ENCODE assay signal across 22 mouse cellular contexts in the genomic region with DNA sequence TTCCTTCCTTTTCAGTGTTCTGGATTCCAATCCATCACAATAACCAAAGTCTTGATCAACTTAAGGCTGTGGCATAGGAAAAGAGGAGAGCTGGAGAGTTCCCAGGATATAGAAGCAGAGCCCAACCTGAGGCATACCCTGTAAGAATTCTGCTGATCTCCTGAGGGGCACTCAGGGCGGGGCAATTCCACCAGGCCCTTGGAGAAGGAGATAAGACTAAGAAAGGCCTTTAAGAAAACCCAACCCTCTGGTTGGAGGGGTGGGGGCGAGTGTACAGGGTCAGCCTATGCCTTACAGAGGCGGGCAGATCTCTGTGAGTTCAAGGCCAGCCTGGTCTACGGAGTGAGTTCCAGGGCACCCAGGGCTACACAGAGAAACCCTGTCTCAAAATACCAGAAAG. TPM values are rescaled to one million over a fixed set of nuclear protein-coding genes. Genes with fewer than 3 reads are reported as not detected.
DNase-seq lines count a peak whose midpoint lies in the region; ATAC-seq and TF ChIP-seq lines count a peak whose summit lies in the region.
"Had no signal": no experiment of that assay in that cellular context is flagged by ENCODE, and none has a peak within 500 bp of the region (broad histone marks: within the 10 kb centered on the region; RNA-seq: fewer than 3 reads in every experiment).

No protein-coding gene starts in this region.

- no peak for TF ChIP-seq POLR2A in MEL (IDR thresholded peaks at IDR 0.05; ENCODE audit: control insufficient read depth in 1 of 2, insufficient read depth in 1 of 2, low read depth in 1 of 2, low read length in 2 of 2, poor library complexity in 1 of 2)

- peak overlapping the region; percentile 54 for H3K27ac ChIP-seq in heart, embryonic 16.5 days (ENCODE audit: low read length)
- no peak overlapping the region for H3K27ac ChIP-seq in MEL (ENCODE audit: control insufficient read depth, low read depth, low read length)
- H3K27ac ChIP-seq in liver, embryonic 14.5 days, result no peak overlapping the region
- H3K27ac ChIP-seq: embryonic facial prominence, embryonic 13.5 days; forebrain, embryonic 12.5 days; hindbrain, embryonic 12.5 days; layer of hippocampus, adult 2 months; limb, embryonic 13.5 days; midbrain, embryonic 13.5 days had no signal

- WGBS in heart, embryonic 16.5 days, result 82% methylated on average over 4 of the region's 4 CpGs
- WGBS in liver, embryonic 14.5 days (ENCODE audit: insufficient replicate concordance), result 29% methylated on average over 4 of the region's 4 CpGs

- no peaks in the 10 kb centered on the region for H3K27me3 ChIP-seq in heart, embryonic 16.5 days (ENCODE audit: control insufficient read depth, insufficient read depth, low read length)
- H3K27me3 ChIP-seq in G1E (ENCODE audit: insufficient read depth, low read length) (peaks cover 7% of the 10 kb centered on the region; the same call in 1 of the 2 replicates), MEL (ENCODE audit: control insufficient read depth in 1 of 2, insufficient read depth in 2 of 2, low read length in 2 of 2) (no peaks in the 10 kb centered on the region)
- H3K27me3 ChIP-seq in liver, embryonic 14.5 days (ENCODE audit: control insufficient read depth, insufficient read depth, low read length), result no peaks in the 10 kb centered on the region; the same call in 1 of the 2 replicates
- H3K27me3 ChIP-seq: embryonic facial prominence, embryonic 13.5 days; forebrain, embryonic 12.5 days; hindbrain, embryonic 12.5 days had no signal

- no peak overlapping the region for H3K4me3 ChIP-seq in heart, embryonic 16.5 days (ENCODE audit: low read length)
- no peak overlapping the region; the same call in 1 of the 2 replicates for H3K4me3 ChIP-seq in G1E (ENCODE audit: low read depth, low read length)
- no peak overlapping the region for H3K4me3 ChIP-seq in MEL (ENCODE audit: control insufficient read depth in 1 of 2, insufficient read depth in 1 of 2, low read depth in 2 of 2, low read length in 2 of 2)
- no peak overlapping the region for H3K4me3 ChIP-seq in liver, embryonic 14.5 days (ENCODE audit: insufficient read depth in 1 of 2, low read depth in 2 of 2, low read length in 2 of 2)
- H3K4me3 ChIP-seq: embryonic facial prominence, embryonic 13.5 days; erythroblast, embryonic 14.5 days; forebrain, embryonic 12.5 days; hindbrain, embryonic 12.5 days; layer of hippocampus, adult 2 months; limb, embryonic 13.5 days; midbrain, embryonic 13.5 days had no signal

- peaks cover 39% of the 10 kb centered on the region for H3K4me1 ChIP-seq in heart, embryonic 16.5 days (ENCODE audit: control insufficient read depth, insufficient read depth, low read length)
- H3K4me1 ChIP-seq in G1E (ENCODE audit: insufficient read depth, low read depth, low read length), result peaks cover 47% of the 10 kb centered on the region
- peaks cover 13 to 31% of the 10 kb centered on the region in 2 experiments for H3K4me1 ChIP-seq in MEL (ENCODE audit: control insufficient read depth in 1 of 2, insufficient read depth in 2 of 2, low read length in 2 of 2)
- peaks cover 30 to 45% of the 10 kb centered on the region in 2 experiments for H3K4me1 ChIP-seq in liver, embryonic 14.5 days (replicated peaks; ENCODE audit: control insufficient read depth in 2 of 2, insufficient read depth in 2 of 2, low read length in 1 of 2)
- H3K4me1 ChIP-seq: forebrain, embryonic 12.5 days; hindbrain, embryonic 12.5 days; midbrain, embryonic 13.5 days had no signal

- TF ChIP-seq RAD21 in MEL (IDR thresholded peaks at IDR 0.05; ENCODE audit: low read depth, low read length), result no peak

- no peak overlapping the region for H3K9ac ChIP-seq in heart, embryonic 16.5 days (ENCODE audit: low read length)
- no peak overlapping the region for H3K9ac ChIP-seq in MEL (ENCODE audit: control insufficient read depth, low read depth, low read length, poor library complexity, severe bottlenecking)
- peak overlapping the region; percentile 25; the same call in 1 of the 2 replicates for H3K9ac ChIP-seq in liver, embryonic 14.5 days (replicated peaks)
- H3K9ac ChIP-seq: embryonic facial prominence, embryonic 13.5 days; forebrain, embryonic 12.5 days; hindbrain, embryonic 12.5 days; limb, embryonic 13.5 days; lung, embryonic 14.5 days; midbrain, embryonic 13.5 days had no signal

- TF ChIP-seq CTCF in G1E (IDR thresholded peaks at IDR 0.05; ENCODE audit: low read depth, low read length) (no peak), MEL (IDR thresholded peaks at IDR 0.05 in 2 of 3, conservative IDR thresholded peaks at IDR 0.05 in 1 of 3; ENCODE audit: control insufficient read depth in 1 of 3, insufficient read depth in 1 of 3, low read depth in 2 of 3, low read length in 3 of 3, poor library complexity in 1 of 3, severe bottlenecking in 1 of 3) (no peak)
- TF ChIP-seq CTCF in liver, embryonic 14.5 days (IDR thresholded peaks at IDR 0.05; ENCODE audit: low read depth), result no peak

- peak; percentile 20 to 25; a peak in 1 of 4 replicates for TF ChIP-seq EP300 in MEL (IDR thresholded peaks at IDR 0.05; ENCODE audit: low read depth in 1 of 2, low read length in 2 of 2)
- TF ChIP-seq EP300 in liver, embryonic 14.5 days (IDR thresholded peaks at IDR 0.05; ENCODE audit: low read depth), result no peak

- H3K4me2 ChIP-seq in heart, embryonic 16.5 days (ENCODE audit: low read depth, low read length), result no peak overlapping the region
- H3K4me2 ChIP-seq in liver, embryonic 14.5 days (ENCODE audit: low read depth), result peak overlapping the region; percentile 23
- H3K4me2 ChIP-seq: embryonic facial prominence, embryonic 13.5 days; forebrain, embryonic 12.5 days; hindbrain, embryonic 12.5 days; limb, embryonic 13.5 days; lung, embryonic 14.5 days; midbrain, embryonic 13.5 days had no signal

- H3K79me2 ChIP-seq in MEL (ENCODE audit: control insufficient read depth, insufficient read depth, low read length, poor library complexity), result no peaks in the 10 kb centered on the region

- no peaks in the 10 kb centered on the region for H3K36me3 ChIP-seq in heart, embryonic 16.5 days (ENCODE audit: control insufficient read depth, insufficient read depth)
- H3K36me3 ChIP-seq in G1E (replicated peaks) (no peaks in the 10 kb centered on the region), MEL (ENCODE audit: control insufficient read depth in 1 of 2, insufficient read depth in 2 of 2, low read length in 2 of 2) (peaks cover 0 to 31% of the 10 kb centered on the region in 2 experiments; a peak in 2 of 4 replicates)
- H3K36me3 ChIP-seq in liver, embryonic 14.5 days (replicated peaks; ENCODE audit: control insufficient read depth, insufficient read depth, low read depth), result no peaks in the 10 kb centered on the region
- H3K36me3 ChIP-seq: embryonic facial prominence, embryonic 13.5 days; forebrain, embryonic 12.5 days; hindbrain, embryonic 12.5 days; limb, embryonic 13.5 days; midbrain, embryonic 13.5 days had no signal

- no peaks in the 10 kb centered on the region for H3K9me3 ChIP-seq in heart, embryonic 16.5 days (replicated peaks; ENCODE audit: control insufficient read depth, low read length)
- H3K9me3 ChIP-seq in G1E (replicated peaks) (0 out of 2 replicates have a peak, but pooled peaks cover 2% of the 10 kb centered on the region), MEL (replicated peaks; ENCODE audit: insufficient read depth, low read length) (no peaks in the 10 kb centered on the region)
- H3K9me3 ChIP-seq in liver, embryonic 14.5 days (ENCODE audit: control insufficient read depth, low read length), result no peaks in the 10 kb centered on the region
- H3K9me3 ChIP-seq: embryonic facial prominence, embryonic 13.5 days; forebrain, embryonic 12.5 days; hindbrain, embryonic 12.5 days; limb, embryonic 13.5 days; midbrain, embryonic 13.5 days had no signal

- DNase-seq in heart, adult 8-10 months (ENCODE audit: low spot score), result no peak
- DNase-seq in G1E (ENCODE audit: low spot score) (no peak), MEL (ENCODE audit: low read depth, low spot score) (peak; percentile 30)
- no peak for DNase-seq in liver, embryonic 14.5 days (ENCODE audit: low read depth in 3 of 3, low spot score in 3 of 3)
- DNase-seq in testis, postnatal 14 days (ENCODE audit: low spot score), result no peak
- DNase-seq in left cerebral cortex, adult 11 months (ENCODE audit: low spot score), result no peak
- DNase-seq: adrenal gland, postnatal 14 days; cerebellum, adult 8-10 months; cerebellum, postnatal 36 days; embryo, embryonic 11 days; lung, embryonic 14.5 days; right cerebral cortex, postnatal 14 days; spleen, adult 18-20 months; thymus, postnatal 25 days had no signal

- no peak for ATAC-seq in heart, embryonic 16.5 days (replicated peaks; ENCODE audit: extremely low read depth, insufficient read depth, low FRiP score)
- 0 out of 2 replicates have a peak, but pooled peaks have one; percentile 36 for ATAC-seq in G1E (ENCODE audit: extremely low read depth, insufficient number of reproducible peaks, low FRiP score, poor library complexity, severe bottlenecking)
- ATAC-seq in liver, embryonic 14.5 days (ENCODE audit: insufficient read depth), result peak; percentile 59
- ATAC-seq: midbrain, embryonic 13.5 days had no signal

TF ChIP-seq in MEL, 35 proteins besides CTCF, POLR2A, EP300 and RAD21 (continues in another document):
- no peak for TF ChIP-seq ZMIZ1 (IDR thresholded peaks at IDR 0.05; ENCODE audit: low read depth, low read length)
- no peak for TF ChIP-seq MAFK (IDR thresholded peaks at IDR 0.05; ENCODE audit: borderline replicate concordance, low read depth, low read length)
- TF ChIP-seq ELF1 (IDR thresholded peaks at IDR 0.05; ENCODE audit: low read depth, low read length), result no peak
- peak; percentile 43; the same call in 1 of the 2 replicates for TF ChIP-seq RCOR1 (IDR thresholded peaks at IDR 0.05; ENCODE audit: low read depth, low read length)
- TF ChIP-seq SIN3A (IDR thresholded peaks at IDR 0.05; ENCODE audit: low read length), result no peak
- TF ChIP-seq ZNF384 (IDR thresholded peaks at IDR 0.05; ENCODE audit: low read depth, low read length), result no peak
- TF ChIP-seq UBTF (IDR thresholded peaks at IDR 0.05; ENCODE audit: borderline replicate concordance, insufficient read depth, low read depth, low read length), result no peak
- no peak for TF ChIP-seq KAT2A (conservative IDR thresholded peaks at IDR 0.05; ENCODE audit: low read depth, low read length)
- no peak for TF ChIP-seq TAL1 (IDR thresholded peaks at IDR 0.05; ENCODE audit: low read length)
- no peak for TF ChIP-seq TCF12 (IDR thresholded peaks at IDR 0.05; ENCODE audit: low read depth, low read length)
- no peak for TF ChIP-seq POLR2AphosphoS2 (IDR thresholded peaks at IDR 0.05; ENCODE audit: low read length)

RNA-seq across cellular contexts. Expression of gene Add3, which starts 13.7 kb away (rescaled TPM):
- 107 and 109 TPM in 2 replicates for polyA plus RNA-seq in heart, embryonic 16.5 days (2015; fragmentation: Nextera tagmentation; extraction: Ambion mirVana)
- total RNA-seq in heart, adult 8-10 months (2022), result 10 to 100 TPM; 35.7 to 51.4 (median 39.9) TPM
- 80.2 and 89.2 TPM in 2 replicates for total RNA-seq in G1E (2014; fragmentation: Nextera tagmentation)
- 78.0 and 81.6 TPM in 2 replicates for total RNA-seq in G1E (2017)
- 9.2 and 10.9 TPM in 2 replicates for polyA plus RNA-seq in G1E (2012)
- total RNA-seq in MEL (2012; rRNA removed), result 14.0 and 33.0 TPM in 2 replicates
- polyA plus RNA-seq in MEL (2012; ENCODE audit: insufficient read depth in 1 of 2, insufficient read length in 2 of 2, low read depth in 1 of 2, low replicate concordance in 2 of 2, missing spikeins in 1 of 2), result 10 to 100 TPM in 1 of 2 experiments, not detected in 1; 52.9 TPM
- 8.2 and 12.7 TPM in 2 replicates for polyA plus RNA-seq in liver, embryonic 14.5 days (2012; rRNA removed)
- polyA plus RNA-seq in liver, embryonic 14.5 days (2014; fragmentation: Nextera tagmentation; extraction: Ambion mirVana), result 21.7 and 26.7 TPM in 2 replicates
